Mouse (Mus musculus) liver, adult 2 months (tissue): ENCODE results near the gene Slain1.

Experiments used
- CTCF ChIP-seq: fragments of 200-500 bp; IDR thresholded peaks from 2 replicates; pipeline ENCODE4 v1.5.1; 2011; ENCODE audit warnings: low read depth, low read length, control low read depth
- POLR2A ChIP-seq: fragments of 200-500 bp; IDR thresholded peaks from 2 replicates; pipeline ENCODE4 v1.6.1; 2011; ENCODE audit warnings: low read length, control low read depth; ENCODE audit not compliant: insufficient read depth; ENCODE audit errors: extremely low read depth

- TF ChIP-seq CTCF (no peak), POLR2A (no peak)
These were observed 29.6 kb downstream of the Slain1 start for GRCm38 (mm10) chr14:103679395-103680217.
